Mouse (Mus musculus) cerebellum, adult 2 months (tissue): ENCODE measurements around the gene Bpgm. TPM values are rescaled to one million over a fixed set of nuclear protein-coding genes. Genes with fewer than 3 reads are reported as not detected.

ENCODE experiments used
- DNase-seq, 2 experiments: peaks; one replicate each; pipeline ENCODE4 v3.0.0; 2021
- H3K27ac ChIP-seq: fragments of 200-500 bp; 2 replicates; pipeline ENCODE4 v1.5.1; 2012; ENCODE audit warnings: low read length, control low read depth, inconsistent platforms; ENCODE audit not compliant: insufficient read depth
- H3K27me3 ChIP-seq: fragments of 200-500 bp; 2 replicates; pipeline ENCODE4 v1.6.1; 2012; ENCODE audit warnings: inconsistent platforms, mild to moderate bottlenecking, low read length, moderate library complexity; ENCODE audit not compliant: control insufficient read depth, insufficient read depth
- H3K4me1 ChIP-seq: fragments of 200-500 bp; 2 replicates; pipeline ENCODE4 v1.6.1; 2011; ENCODE audit warnings: low read length; ENCODE audit not compliant: control insufficient read depth, insufficient read depth
- H3K4me3 ChIP-seq: fragments of 200-500 bp; replicated peaks from 2 replicates; pipeline ENCODE3; 2011; ENCODE audit warnings: mild to moderate bottlenecking, low read depth, low read length, control low read depth; ENCODE audit not compliant: insufficient read depth
- CTCF ChIP-seq: fragments of 200-500 bp; IDR thresholded peaks from 2 replicates; pipeline ENCODE4 v1.5.1; 2011; ENCODE audit warnings: low read depth, mild to moderate bottlenecking, control low read depth, low read length, moderate library complexity, borderline replicate concordance; ENCODE audit not compliant: insufficient read depth
- POLR2A ChIP-seq: fragments of 200-500 bp; IDR thresholded peaks from 2 replicates; pipeline ENCODE4 v1.6.1; 2011; ENCODE audit warnings: low read length, control low read depth, borderline replicate concordance; ENCODE audit not compliant: insufficient read depth
- WGBS: fragments of 180-500 bp; shearing (Covaris S2); methylation state at CpG from one replicate; pipeline ENCODE4 v1.1.7; 2018; 5-methylcytosine and 5-hydroxymethylcytosine counted together
- polyA plus RNA-seq: library from polyadenylated mRNA; depleted of rRNA; stranded (reverse); fragments of >200 nt; gene quantifications from 2 replicates; pipeline ENCODE4 v1.2.3, GENCODE M21; 2012

The Bpgm gene
- polyA plus RNA-seq, 1 experiment: 117 TPM

- 54% methylated on average over 6 of the region's 6 CpGs for WGBS
- H3K27me3 ChIP-seq: no peaks in the 10 kb centered on the region
- H3K4me1 ChIP-seq: peaks cover 2% of the 10 kb centered on the region; the same call in 1 of the 2 replicates
- no peak overlapping the region for H3K4me3 ChIP-seq
- no peak overlapping the region for H3K27ac ChIP-seq
- DNase-seq: no peak
- TF ChIP-seq POLR2A (no peak), CTCF (no peak)
Measured at GRCm38 (mm10) chr6:34478677-34479360, 2.8 kb downstream of the Bpgm start.

DNA sequence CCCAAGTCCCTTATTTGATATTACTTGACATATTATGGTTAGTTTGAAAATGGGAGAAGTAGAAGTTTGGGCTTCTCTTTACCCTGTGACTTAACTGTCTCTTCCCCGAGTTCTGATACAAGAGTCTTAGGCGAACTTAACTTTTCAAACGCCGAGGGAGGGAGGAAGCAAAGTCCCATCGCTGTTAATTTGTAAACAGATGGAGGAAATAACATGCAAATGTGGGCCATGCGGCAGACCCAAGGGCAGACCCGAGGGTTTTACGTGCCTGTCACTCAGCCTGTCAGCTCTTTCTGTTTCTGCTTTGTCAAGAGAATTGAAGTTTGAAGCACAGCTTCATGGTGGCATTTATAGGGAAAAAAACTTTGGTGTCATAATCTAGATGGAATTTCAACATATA is 3.5 kb downstream of the Bpgm start:
- WGBS: 37% methylated on average over 8 of the region's 8 CpGs
- Histone ChIP-seq H3K27me3 (no peaks in the 10 kb centered on the region), H3K4me3 (no peak overlapping the region), H3K4me1 (peaks cover 2% of the 10 kb centered on the region; the same call in 1 of the 2 replicates), H3K27ac (no peak overlapping the region)
- DNase-seq: no peak
- TF ChIP-seq POLR2A (no peak), CTCF (no peak)

GRCm38 (mm10) chr6:34480749-34481148 is 4.7 kb downstream of the Bpgm start:
- WGBS: 48% methylated on average over 4 of the region's 4 CpGs
- Histone ChIP-seq H3K4me3 (no peak overlapping the region), H3K27ac (no peak overlapping the region), H3K27me3 (no peaks in the 10 kb centered on the region), H3K4me1 (peaks cover 7% of the 10 kb centered on the region; the same call in 1 of the 2 replicates)
- no peak for DNase-seq
- TF ChIP-seq POLR2A: no peak
- no peak for TF ChIP-seq CTCF

DNA sequence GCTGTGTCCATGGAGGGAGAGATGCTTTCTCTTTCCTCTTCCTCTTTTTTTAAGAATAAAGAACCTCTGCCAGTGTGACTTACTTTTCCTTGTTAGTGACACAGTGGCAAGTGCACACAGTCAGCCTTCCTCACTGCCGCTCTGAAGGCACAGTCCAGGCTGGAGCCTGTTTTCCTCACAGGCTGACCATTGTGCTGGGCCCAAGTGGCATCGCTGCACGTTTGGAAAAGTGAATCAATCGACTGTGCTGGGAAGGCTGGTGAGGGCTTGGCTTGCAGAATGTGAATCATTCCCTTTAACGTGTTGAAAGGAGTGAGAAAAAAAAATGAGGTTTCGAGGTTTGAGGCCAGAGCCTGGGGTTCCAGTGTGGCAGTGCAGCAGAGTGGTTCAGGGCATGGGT is 5.3 kb downstream of the Bpgm start:
- TF ChIP-seq POLR2A (no peak), CTCF (no peak)
- no peak for DNase-seq
- peaks cover 11% of the 10 kb centered on the region; the same call in 1 of the 2 replicates for H3K4me1 ChIP-seq
- WGBS: 75% methylated on average over 6 of the region's 6 CpGs
- H3K27me3 ChIP-seq: no peaks in the 10 kb centered on the region
- no peak overlapping the region for H3K4me3 ChIP-seq
- no peak overlapping the region for H3K27ac ChIP-seq

DNA sequence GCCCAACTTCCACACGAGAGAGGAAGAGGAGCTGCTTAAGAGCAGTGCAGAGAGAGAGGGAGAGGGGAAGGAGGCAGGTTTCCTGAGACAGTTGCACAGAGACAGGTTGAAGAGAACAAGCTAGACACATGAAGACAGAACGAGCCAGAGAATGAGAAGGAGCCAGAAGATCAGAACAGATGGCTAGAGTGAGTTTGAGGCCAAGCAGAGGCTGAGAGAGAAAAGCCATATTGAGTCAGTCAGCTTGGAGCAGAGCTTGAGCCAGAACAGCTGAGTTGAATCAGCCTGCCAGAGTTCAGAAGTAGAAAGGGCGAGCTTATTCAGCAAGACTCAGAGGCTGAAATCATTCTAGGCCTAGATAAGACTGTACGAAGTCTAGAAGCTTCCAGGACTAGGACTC is 6.8 kb downstream of the Bpgm start:
- no peak for DNase-seq
- Histone ChIP-seq H3K4me3 (no peak overlapping the region), H3K4me1 (peaks cover 11% of the 10 kb centered on the region; the same call in 1 of the 2 replicates), H3K27me3 (no peaks in the 10 kb centered on the region), H3K27ac (no peak overlapping the region)
- WGBS: 58% methylated on average over 4 of the region's 4 CpGs
- TF ChIP-seq POLR2A: no peak
- TF ChIP-seq CTCF: no peak

DNA sequence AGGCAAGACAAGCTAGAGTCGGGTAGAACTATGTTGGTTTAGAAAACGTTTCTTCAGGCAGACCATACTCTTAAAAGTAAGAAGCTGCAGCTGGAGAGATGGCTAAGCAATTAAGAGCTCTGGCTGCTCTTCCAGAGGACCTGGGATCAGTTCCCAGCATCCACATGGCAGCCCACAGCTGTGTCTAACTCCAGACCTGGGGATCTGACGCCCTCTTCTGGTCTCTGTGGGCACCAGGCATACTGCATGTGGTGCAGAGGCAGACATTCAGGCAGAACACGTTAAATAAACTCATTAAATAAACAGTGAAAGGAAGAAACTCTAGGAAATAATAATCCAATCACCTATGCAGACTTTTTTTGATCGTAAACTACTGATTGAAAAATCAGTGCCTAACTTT is 7.4 kb downstream of the Bpgm start:
- TF ChIP-seq POLR2A (no peak), CTCF (no peak)
- Histone ChIP-seq H3K4me1 (peaks cover 9% of the 10 kb centered on the region; the same call in 1 of the 2 replicates), H3K27ac (no peak overlapping the region), H3K27me3 (no peaks in the 10 kb centered on the region), H3K4me3 (no peak overlapping the region)
- 92% methylated on average over 5 of the region's 5 CpGs for WGBS
- DNase-seq: no peak

- WGBS: 97% methylated on average over 7 of the region's 7 CpGs
- DNase-seq: no peak
- no peak for TF ChIP-seq POLR2A
- no peak for TF ChIP-seq CTCF
Measured at GRCm38 (mm10) chr6:34483811-34484210, 7.8 kb downstream of the Bpgm start.

GRCm38 (mm10) chr6:34486071-34486626 is 10.1 kb downstream of the Bpgm start:
- WGBS: 56% methylated on average over 14 of the region's 14 CpGs
- Histone ChIP-seq H3K4me1 (peaks cover 9% of the 10 kb centered on the region; the same call in 1 of the 2 replicates), H3K27ac (no peak overlapping the region), H3K27me3 (no peaks in the 10 kb centered on the region), H3K4me3 (no peak overlapping the region)
- DNase-seq: peak; percentile 31 to 42
- TF ChIP-seq CTCF: no peak
- no peak for TF ChIP-seq POLR2A

More at GRCm38 (mm10) chr6:34483811-34484210, 7.8 kb downstream of the Bpgm start:
- Histone ChIP-seq H3K27ac (no peak overlapping the region), H3K27me3 (no peaks in the 10 kb centered on the region), H3K4me3 (no peak overlapping the region), H3K4me1 (peaks cover 9% of the 10 kb centered on the region; the same call in 1 of the 2 replicates)
